Mouse (Mus musculus) hematopoietic stem cell, adult 5-6 weeks (primary cell): ENCODE results near the gene Klhdc7a. TPM values are rescaled to one million over a fixed set of nuclear protein-coding genes. Genes with fewer than 3 reads are reported as not detected.

Source experiments
- ATAC-seq, 2 experiments: fragments of 125-278 bp in 1 of 2; replicated peaks in 1 of 2; 2 replicates each; pipeline ENCODE4 v1.8.0; 2016 to 2017; ENCODE audit warnings: inconsistent platforms in 2 of 2, mild to moderate bottlenecking in 2 of 2, moderate number of reproducible peaks in 2 of 2, low read depth in 1 of 2, moderate TSS enrichment in 1 of 2; ENCODE audit not compliant: low FRiP score in 2 of 2, poor library complexity in 2 of 2, severe bottlenecking in 2 of 2, insufficient read depth in 1 of 2, low TSS enrichment in 1 of 2
- total RNA-seq: library from RNA; stranded (forward); fragments of 172-1452, 232-1000 nt; gene quantifications from 2 replicates; pipeline ENCODE4 v1.2.3, GENCODE M21; 2017

Gene Klhdc7a
- total RNA-seq, 1 experiment from 2014 or later, result not detected

GRCm38 (mm10) chr4:139925275-139926160 lies 42.3 kb downstream of the Klhdc7a start:
- ATAC-seq, result no peak

DNA sequence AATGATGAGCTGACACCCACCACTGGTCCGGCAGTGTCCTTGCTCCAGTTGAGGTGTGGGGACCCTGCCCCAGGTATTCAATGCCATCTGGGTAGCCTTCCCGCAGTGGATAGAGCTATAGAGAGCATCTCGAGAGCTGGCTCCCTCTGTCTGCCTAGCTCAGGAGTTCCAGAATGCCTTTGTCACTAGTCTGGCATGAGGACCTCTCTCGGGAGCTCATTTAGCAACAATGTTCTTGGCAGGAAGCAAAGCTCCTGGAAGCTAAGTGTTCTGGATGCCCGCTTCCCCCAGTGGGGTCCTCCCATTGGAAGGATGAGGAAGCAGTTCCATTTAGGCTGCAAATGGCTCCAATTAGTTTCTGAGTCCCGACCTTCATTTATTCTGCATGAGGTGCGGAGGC lies 51.1 kb downstream of the Klhdc7a start:
- ATAC-seq, result no peak

Other genes with a start within 250 kb of the Klhdc7a start
- not detected in 2 replicates for gene Pax7, start 134.5 kb downstream of the Klhdc7a start, total RNA-seq